Mouse (Mus musculus) NIH3T3 (cell line): Measurements from ENCODE around the gene Noxa1.

Experiments
- DNase-seq: peaks from one replicate; pipeline ENCODE4 v3.0.0-alpha.2; 2012; ENCODE audit warnings: low read depth

Gene Noxa1

DNA sequence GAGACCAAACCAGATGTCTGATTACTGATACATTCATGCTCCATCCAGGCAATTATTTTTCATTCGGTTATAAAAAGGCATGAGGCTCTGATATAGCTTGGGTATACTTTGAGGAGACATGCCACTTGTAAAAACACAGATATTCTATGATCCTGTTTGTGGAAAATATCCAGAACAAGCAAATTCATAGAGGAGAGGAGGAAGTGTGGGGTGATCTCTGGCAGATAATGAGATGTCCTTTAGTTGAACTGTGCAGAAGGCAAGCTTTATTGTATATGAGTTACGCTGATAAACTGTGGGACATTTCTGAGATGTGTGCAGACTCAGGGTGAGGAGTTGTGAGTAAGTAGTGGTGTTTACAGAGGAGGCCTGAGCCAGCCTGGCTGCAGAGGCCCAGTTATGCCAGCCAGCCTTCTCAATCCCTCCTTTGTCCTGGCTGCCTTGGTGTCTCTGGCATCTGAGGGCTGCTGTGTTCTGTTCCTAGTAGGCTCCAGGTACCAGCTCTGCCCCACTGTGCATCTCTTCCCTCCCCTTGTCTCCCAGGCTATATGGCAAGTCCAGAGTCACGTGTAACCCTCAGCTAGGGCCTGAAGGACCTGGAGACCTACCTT is 3.2 kb upstream of the Noxa1 start:
- DNase-seq = no peak

- no peak for DNase-seq
Observed at GRCm38 (mm10) chr2:25094785-25095108, 202 bp downstream of the Noxa1 start.

- DNase-seq = no peak
Observed at GRCm38 (mm10) chr2:25088636-25089035, 6.3 kb downstream of the Noxa1 start.

DNA sequence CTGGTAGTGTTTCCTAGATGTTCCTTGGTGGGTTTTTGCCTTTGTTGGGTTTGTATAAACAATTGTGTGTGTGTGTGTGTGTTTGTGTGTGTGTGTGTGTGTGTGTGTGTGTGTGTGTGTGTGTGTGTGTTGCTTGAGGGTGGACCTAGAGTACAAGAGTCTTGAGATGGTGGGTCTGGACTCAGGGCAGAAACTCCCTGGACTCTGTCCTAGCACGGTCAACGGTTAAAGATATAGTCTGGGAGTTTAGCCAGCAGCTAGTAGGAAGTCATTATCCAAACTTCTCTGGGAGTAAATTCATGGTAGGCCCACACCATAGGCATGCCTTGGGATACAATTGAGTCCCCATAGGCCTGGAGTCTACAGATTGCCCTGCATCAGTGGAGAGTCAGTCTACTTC is 7.1 kb downstream of the Noxa1 start:
- DNase-seq = no peak

DNA sequence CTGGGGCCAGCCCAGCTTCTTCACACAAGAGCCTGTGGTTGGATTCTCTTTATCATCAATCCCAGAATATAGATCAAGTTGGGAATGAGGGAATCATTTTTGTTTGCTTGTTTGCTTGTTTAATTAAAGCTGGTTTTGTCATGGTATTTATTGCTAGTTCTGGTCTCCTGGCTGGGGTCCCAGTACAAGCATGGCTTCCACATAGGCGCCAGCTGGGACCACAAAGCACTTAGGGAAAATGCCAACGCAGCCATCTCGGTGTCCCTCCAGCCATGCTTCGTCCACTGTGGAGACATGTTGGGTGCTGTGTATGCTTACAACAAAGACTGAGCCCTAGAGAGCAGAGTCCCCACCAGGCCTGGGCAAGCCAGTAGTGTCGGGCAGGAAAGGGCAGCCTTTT is 9.4 kb downstream of the Noxa1 start:
- DNase-seq = no peak

GRCm38 (mm10) chr2:25083697-25084096 is 11.3 kb downstream of the Noxa1 start:
- no peak for DNase-seq

GRCm38 (mm10) chr2:25080076-25080475 is 14.9 kb downstream of the Noxa1 start, which contains the start of gene Entpd8:
Entpd8 (plus strand) TSS chr2:25080304.
- no peak for DNase-seq

GRCm38 (mm10) chr2:25078967-25079366 is 16.0 kb downstream of the Noxa1 start:
- DNase-seq = no peak

DNA sequence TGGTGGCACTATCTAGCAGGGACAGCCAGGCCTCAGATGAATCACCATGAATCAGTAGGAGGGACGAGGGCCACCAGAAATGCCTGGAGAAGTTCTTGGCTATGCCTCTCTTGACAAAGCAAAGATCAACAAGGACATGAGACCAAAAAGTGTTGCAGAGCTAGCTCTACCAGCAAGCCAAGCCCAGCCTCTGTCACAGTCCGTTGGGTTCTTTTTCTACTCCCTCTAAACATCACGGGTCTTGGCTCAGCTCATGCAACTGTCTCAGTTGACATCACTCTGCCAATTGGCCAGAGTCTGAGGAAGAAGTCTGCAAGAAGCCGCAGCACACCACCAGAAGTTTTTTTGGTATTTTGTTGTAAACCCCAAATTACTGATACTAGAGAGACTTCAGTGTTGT is 19.4 kb downstream of the Noxa1 start:
- no peak for DNase-seq

GRCm38 (mm10) chr2:25072398-25072797 is 22.6 kb downstream of the Noxa1 start:
- no peak for DNase-seq

DNA sequence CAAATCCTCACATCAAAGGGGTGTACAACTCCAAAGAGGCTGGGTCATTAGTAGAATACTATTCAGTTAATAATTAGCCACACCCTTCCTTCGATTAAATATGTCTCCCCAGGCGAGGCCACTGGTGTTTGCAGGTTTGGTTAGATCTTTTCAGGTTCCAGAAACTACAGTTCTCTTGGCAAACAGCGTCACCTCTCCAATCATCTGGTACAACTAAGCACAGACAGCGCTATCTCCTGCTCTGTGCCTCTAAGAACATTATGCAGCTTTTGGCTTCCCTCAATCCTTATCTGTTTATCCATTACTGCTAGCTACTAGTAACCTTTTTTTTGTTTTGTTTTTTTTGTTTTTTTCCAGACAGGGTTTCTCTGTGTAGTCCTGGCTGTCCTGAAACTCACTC is 25.4 kb downstream of the Noxa1 start:
- no peak for DNase-seq

DNA sequence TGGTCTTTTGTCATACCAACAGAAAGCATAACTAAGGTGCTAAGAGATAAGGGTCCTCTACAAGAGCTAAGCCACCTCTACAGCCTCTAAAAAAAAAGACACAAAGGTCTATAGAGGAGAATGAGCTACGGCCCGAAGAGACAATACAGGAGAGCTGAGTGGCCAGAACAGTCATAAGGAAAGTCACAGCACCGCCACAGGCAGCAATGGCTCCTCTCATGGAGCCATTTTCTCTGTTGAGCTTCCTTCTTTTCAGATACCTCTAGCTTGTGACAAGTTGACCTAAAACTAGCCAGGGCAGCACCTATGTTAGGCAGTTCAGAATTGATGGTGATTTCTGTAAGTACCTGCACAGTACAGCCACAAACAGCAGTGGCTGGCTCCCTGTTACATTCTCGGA is 28.4 kb downstream of the Noxa1 start:
- DNase-seq = no peak

DNA sequence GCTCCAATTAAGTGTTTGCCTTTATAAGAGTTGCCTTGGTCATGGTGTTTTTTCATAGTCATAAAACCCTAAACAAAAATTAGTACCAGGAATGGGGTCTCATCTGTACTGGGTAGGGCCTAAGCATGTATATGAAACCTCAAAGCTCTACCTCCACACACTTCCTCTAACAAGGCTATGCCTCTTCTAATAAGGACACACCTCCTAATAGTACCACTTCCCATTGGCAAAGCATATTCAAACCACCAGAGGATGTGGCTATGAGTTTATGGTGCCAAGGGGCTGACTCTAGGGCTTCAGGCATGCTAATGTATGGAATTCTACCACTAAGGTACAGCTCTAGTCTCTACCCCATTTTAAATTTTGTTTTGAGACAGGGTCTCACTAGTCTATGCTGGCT is 29.4 kb downstream of the Noxa1 start:
- DNase-seq = no peak

DNA sequence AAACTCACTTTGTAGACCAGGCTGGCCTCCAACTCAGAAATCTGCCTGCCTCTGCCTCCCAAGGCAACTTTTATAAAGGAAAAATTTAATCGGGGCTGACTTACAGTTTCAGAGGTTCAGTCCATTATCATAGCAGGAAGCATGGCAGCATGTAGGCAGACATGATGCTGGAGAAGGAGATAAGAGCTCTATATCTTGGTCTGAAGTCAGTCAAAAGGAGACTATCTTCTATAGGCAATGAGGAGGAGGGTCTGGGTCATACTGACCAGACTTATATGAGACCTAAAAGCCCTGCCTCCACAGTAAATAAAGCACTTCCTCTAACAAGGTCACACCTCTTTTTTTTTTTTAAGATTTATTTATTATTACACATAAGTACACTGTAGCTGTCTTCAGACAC is 30.7 kb downstream of the Noxa1 start:
- no peak for DNase-seq

DNA sequence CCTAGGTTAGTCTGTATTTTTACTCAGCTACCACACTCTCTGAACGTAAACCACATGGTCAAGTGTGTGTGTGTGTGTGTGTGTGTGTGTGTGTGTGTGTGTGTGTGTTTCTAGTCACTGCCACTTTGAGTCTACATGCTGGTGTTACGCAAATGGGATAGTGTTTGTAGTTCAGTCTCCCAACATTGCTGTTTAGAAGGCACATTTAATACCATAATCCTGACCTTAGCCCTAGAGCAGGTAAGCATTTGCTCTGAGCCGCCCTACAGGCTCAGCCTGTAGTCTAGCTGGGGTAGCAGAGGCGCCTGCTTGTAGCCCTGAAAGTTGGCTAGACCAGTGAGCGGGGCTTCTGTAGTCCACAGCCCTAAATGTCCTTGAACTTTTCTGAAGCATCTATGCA is 31.4 kb downstream of the Noxa1 start:
- DNase-seq = no peak

DNA sequence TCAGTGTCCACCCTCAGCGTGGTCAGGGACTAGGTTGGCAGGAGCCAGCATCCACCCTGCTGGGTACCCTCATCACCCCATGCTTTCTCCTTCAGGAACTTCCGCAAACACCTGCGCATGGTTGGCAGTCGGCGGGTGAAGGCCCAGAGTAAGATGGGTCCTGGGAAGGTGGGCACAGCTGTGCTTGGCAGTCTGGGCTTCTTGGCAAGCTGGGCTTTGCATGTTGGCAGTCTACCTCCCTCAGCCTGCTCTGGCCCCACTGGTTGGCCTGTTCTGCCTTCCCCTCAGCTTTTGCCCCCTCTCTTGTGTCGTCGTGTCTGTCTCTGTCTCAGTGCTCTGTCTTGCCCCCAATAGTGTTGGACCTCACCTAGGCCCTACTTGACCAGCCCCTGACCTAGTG is 36.0 kb downstream of the Noxa1 start:
- no peak for DNase-seq

DNA sequence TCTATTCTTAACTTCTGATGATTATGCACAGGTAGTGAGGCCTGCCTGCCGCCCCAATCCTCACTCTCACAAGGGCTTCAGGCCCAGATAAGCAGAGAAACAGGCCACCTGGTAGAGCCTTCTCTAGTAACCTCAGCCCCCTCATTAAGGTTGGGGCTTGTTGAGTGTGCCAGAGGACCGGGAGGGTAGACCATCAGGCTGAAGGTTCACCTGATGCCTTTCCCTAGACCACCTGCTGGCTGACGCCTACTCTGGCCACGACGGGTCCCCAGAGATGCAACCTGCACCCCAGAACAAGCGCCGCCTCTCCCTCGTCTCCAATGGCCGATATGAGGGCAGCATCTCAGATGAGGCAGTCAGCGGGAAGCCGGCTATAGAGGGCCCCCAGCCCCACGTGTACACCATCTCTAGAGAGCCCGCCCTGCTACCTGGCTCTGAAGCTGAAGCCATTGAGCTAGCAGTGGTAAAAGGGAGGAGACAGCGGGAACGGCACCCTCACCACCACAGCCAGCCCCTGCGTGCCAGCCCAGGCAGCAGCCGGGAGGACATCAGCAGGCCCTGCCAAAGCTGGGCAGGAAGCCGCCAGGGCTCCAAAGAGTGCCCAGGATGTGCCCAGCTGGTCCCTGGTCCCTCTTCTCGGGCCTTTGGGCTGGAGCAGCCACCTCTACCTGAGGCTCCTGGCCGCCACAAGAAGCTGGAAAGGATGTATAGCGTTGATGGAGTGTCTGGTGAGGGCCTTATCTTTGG is 39.4 kb downstream of the Noxa1 start:
- DNase-seq = no peak

- peak; percentile 48 for DNase-seq
Observed at GRCm38 (mm10) chr2:25055068-25055405, 39.9 kb downstream of the Noxa1 start.

- DNase-seq = peak; percentile 94
Observed at GRCm38 (mm10) chr2:25054221-25055067, 40.5 kb downstream of the Noxa1 start, which contains the start of gene Nsmf. Nsmf (plus strand) TSS chr2:25054355.

DNA sequence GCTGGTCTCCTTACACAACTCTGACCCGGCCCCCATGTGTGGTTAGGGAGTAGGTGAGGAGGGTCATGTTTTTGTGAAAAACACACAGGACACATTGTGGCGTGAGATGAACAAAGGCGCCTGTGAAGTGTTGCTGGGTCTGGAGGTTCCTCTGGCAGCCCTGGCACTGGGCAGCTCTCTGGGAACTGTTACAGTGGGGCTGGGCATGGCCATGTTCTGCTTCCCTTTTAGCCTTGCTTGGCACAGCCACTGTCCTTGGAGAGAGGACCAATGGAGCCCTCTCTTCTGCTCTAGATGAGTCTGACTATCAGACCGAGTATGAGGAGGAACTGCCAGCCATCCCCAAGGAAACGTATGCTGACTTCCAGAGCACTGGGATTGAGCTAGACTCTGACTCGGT is 41.8 kb downstream of the Noxa1 start:
- no peak for DNase-seq

- no peak for DNase-seq
Observed at GRCm38 (mm10) chr2:25051450-25051849, 43.5 kb downstream of the Noxa1 start.

DNA sequence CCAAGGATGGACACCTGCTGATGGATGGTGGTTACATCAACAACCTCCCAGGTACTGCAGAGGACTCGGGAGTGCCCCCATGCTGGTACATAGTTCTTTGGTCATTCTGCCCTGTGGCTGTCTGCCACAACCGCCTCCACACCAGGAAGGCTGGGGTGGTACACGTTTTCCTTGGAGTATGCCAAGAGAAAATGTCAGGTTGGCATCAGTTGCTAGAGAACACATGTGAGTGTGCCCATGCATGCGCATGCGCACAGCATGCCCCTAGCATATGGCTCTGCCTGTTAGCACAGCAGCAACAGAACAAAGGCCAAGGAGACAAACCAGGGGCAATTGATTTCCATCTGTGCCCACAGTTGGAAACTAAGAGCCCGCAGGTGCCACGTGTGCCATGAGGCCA is 44.0 kb downstream of the Noxa1 start:
- no peak for DNase-seq

- no peak for DNase-seq
Observed at GRCm38 (mm10) chr2:25040089-25040488, 54.9 kb downstream of the Noxa1 start.
